Mouse (Mus musculus): ENCODE data around the gene Vmn2r83. TPM values are rescaled to one million over a fixed set of nuclear protein-coding genes. Genes with fewer than 3 reads are reported as not detected.

The Vmn2r83 gene
- polyA plus RNA-seq, 1 experiment: not detected

DNA sequence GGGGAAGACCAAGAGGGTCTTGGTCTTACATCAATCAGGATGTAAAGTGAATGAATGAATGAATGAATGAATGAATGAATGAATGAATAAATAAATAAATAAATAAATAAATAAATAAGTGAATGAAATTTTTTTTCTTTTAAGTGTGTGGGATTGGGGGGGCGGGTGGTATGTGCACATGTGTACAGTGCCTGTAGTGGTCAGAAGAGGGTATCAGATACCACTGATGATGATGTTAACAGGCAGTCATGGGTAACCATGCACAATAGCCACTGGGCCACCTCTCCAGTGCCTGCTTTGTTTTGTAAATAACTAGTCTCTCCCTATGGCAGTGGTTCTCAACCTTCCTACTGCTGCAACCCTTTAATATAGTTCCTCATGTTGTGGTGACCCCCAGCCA, 55.9 kb downstream of the Vmn2r83 start:
- Histone ChIP-seq H3K9me3 (replicated peaks; ENCODE audit: control insufficient read depth, insufficient read depth, low read length, poor library complexity, severe bottlenecking) (no peaks in the 10 kb centered on the region), H3K36me3 (ENCODE audit: control insufficient read depth, insufficient read depth, low read length, poor library complexity, severe bottlenecking) (no peaks in the 10 kb centered on the region), H3K4me1 (ENCODE audit: control insufficient read depth, insufficient read depth, low read length) (no peaks in the 10 kb centered on the region), H3K9ac (ENCODE audit: low read depth, poor library complexity, severe bottlenecking) (no peak overlapping the region), H3K4me3 (ENCODE audit: low read depth, low read length) (no peak overlapping the region), H3K27ac (ENCODE audit: insufficient read depth, low read length) (no peak overlapping the region), H3K27me3 (ENCODE audit: control insufficient read depth, insufficient read depth, low read length, poor library complexity, severe bottlenecking) (no peaks in the 10 kb centered on the region)
- no peak for TF ChIP-seq POLR2A (IDR thresholded peaks at IDR 0.05; ENCODE audit: insufficient read depth, low read length)
- TF ChIP-seq CTCF (IDR thresholded peaks at IDR 0.05; ENCODE audit: low read depth, low read length): no peak
- no peak for TF ChIP-seq EP300 (IDR thresholded peaks at IDR 0.05; ENCODE audit: insufficient read depth, low read depth, low read length)

DNA sequence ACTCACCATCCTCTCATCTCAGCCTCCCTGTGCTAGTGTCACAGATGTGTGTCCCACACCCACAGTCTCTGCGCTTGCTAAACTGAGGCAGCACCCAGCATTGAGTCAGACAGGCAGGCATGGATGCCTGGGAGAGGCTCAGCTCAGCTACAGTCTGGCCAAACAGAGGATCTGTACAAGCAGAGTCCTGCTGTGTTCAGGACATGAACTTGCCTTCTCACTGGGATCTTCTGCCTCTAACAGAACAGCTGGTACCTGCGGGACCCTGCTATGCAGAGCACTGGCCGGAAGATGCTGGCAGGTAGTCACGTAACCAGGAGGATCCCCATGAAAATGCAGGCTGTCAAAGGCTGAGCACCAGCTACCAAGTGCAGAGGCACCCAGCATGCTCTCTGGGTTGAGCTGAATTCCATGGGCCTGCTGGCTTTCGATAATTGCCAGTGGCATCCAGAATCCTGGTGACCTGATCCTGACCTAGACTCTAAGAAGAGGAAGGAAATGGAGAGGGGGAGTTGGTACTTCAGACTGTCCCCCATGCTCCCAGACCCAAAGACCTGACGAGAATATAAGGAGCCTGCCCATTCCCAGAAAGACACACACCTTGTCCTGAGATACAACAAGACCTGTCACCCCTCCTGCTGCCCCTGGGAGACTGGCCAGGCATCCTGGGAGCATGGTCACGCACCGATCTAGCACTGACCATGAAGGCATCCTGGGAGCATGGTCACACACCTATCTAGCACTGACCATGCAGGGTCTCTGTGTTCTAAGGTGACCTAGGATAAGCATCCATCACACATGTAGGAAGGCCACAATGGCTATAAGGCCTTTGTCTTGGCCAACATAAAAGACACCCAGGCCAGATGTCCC, 57.2 kb downstream of the Vmn2r83 start:
- H3K4me1 ChIP-seq (ENCODE audit: control insufficient read depth, insufficient read depth, low read length): no peaks in the 10 kb centered on the region
- no peaks in the 10 kb centered on the region for H3K27me3 ChIP-seq (ENCODE audit: control insufficient read depth, insufficient read depth, low read length, poor library complexity, severe bottlenecking)
- no peak overlapping the region for H3K9ac ChIP-seq (ENCODE audit: low read depth, poor library complexity, severe bottlenecking)
- H3K36me3 ChIP-seq (ENCODE audit: control insufficient read depth, insufficient read depth, low read length, poor library complexity, severe bottlenecking): no peaks in the 10 kb centered on the region
- H3K9me3 ChIP-seq (replicated peaks; ENCODE audit: control insufficient read depth, insufficient read depth, low read length, poor library complexity, severe bottlenecking): no peaks in the 10 kb centered on the region
- no peak overlapping the region for H3K4me3 ChIP-seq (ENCODE audit: low read depth, low read length)
- TF ChIP-seq POLR2A (IDR thresholded peaks at IDR 0.05; ENCODE audit: insufficient read depth, low read length) (no peak), EP300 (IDR thresholded peaks at IDR 0.05; ENCODE audit: insufficient read depth, low read depth, low read length) (no peak), CTCF (IDR thresholded peaks at IDR 0.05; ENCODE audit: low read depth, low read length) (no peak)
- no peak overlapping the region for H3K27ac ChIP-seq (ENCODE audit: insufficient read depth, low read length)

DNA sequence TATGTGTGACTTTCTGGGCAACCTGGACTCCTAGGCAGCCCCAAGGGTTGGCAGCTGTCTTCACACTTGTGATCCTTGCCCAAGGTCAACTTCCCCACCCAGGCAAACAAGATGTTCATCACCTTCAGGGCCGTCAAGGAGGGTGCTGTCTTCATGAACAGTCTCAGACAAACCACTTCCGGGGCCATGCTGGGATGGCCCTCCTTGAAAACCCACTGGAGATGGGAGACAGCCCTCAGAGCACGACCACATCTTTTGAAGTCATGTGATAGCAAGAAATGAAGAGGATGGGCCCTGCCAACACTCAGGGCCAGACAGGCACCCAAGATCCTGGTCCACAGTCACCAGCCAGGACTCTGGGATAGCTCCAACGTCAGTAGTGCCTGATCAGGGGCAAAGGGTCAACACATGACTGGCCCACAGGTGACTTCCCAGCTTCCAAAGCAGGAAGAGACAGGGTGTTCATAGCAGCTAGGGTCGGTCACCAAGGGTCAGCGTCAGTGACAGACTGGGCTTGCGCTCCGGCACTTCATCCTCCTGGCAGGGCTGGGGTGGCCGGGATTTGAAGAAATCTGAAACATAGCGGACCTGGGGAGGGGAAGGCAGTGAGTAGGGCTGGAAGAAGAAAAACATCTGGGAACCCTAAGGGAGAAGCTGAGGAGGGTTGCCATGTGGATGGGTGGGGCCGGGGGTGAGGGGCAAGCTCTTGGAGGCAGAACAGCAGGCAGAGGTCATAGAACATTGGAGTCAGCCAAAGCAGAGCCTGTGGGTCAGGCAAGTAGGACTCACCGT, 58.3 kb downstream of the Vmn2r83 start:
- no peaks in the 10 kb centered on the region for H3K27me3 ChIP-seq (ENCODE audit: control insufficient read depth, insufficient read depth, low read length, poor library complexity, severe bottlenecking)
- no peak overlapping the region for H3K4me3 ChIP-seq (ENCODE audit: low read depth, low read length)
- no peaks in the 10 kb centered on the region for H3K4me1 ChIP-seq (ENCODE audit: control insufficient read depth, insufficient read depth, low read length)
- H3K9ac ChIP-seq (ENCODE audit: low read depth, poor library complexity, severe bottlenecking): no peak overlapping the region
- H3K9me3 ChIP-seq (replicated peaks; ENCODE audit: control insufficient read depth, insufficient read depth, low read length, poor library complexity, severe bottlenecking): no peaks in the 10 kb centered on the region
- no peak overlapping the region for H3K27ac ChIP-seq (ENCODE audit: insufficient read depth, low read length)
- no peak for TF ChIP-seq EP300 (IDR thresholded peaks at IDR 0.05; ENCODE audit: insufficient read depth, low read depth, low read length)
- no peak for TF ChIP-seq CTCF (IDR thresholded peaks at IDR 0.05; ENCODE audit: low read depth, low read length)
- no peak for TF ChIP-seq POLR2A (IDR thresholded peaks at IDR 0.05; ENCODE audit: insufficient read depth, low read length)
- H3K36me3 ChIP-seq (ENCODE audit: control insufficient read depth, insufficient read depth, low read length, poor library complexity, severe bottlenecking): no peaks in the 10 kb centered on the region

DNA sequence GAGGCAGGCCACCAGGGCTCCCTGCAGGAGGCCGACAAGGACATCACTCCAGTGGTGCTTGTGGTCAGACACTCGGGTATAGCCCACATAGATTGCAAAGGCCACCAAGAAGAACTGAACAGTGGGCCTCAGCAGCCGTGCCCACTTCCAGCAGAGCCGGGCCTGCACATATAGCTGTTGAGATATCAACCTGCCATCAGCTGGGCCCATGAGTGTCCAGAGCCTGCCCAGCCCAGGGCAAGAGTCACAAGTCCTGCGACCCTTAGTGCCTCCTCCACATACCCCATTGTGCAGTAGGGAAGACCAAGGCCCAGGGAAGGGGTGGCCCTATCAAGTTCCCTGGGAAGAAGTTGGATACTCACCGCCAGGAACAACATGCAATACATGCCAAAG, 58.9 kb downstream of the Vmn2r83 start:
- Histone ChIP-seq H3K4me3 (ENCODE audit: low read depth, low read length) (no peak overlapping the region), H3K4me1 (ENCODE audit: control insufficient read depth, insufficient read depth, low read length) (no peaks in the 10 kb centered on the region), H3K27ac (ENCODE audit: insufficient read depth, low read length) (no peak overlapping the region), H3K9me3 (replicated peaks; ENCODE audit: control insufficient read depth, insufficient read depth, low read length, poor library complexity, severe bottlenecking) (no peaks in the 10 kb centered on the region), H3K9ac (ENCODE audit: low read depth, poor library complexity, severe bottlenecking) (no peak overlapping the region), H3K36me3 (ENCODE audit: control insufficient read depth, insufficient read depth, low read length, poor library complexity, severe bottlenecking) (no peaks in the 10 kb centered on the region), H3K27me3 (ENCODE audit: control insufficient read depth, insufficient read depth, low read length, poor library complexity, severe bottlenecking) (no peaks in the 10 kb centered on the region)
- no peak for TF ChIP-seq EP300 (IDR thresholded peaks at IDR 0.05; ENCODE audit: insufficient read depth, low read depth, low read length)
- no peak for TF ChIP-seq POLR2A (IDR thresholded peaks at IDR 0.05; ENCODE audit: insufficient read depth, low read length)
- no peak for TF ChIP-seq CTCF (IDR thresholded peaks at IDR 0.05; ENCODE audit: low read depth, low read length)

DNA sequence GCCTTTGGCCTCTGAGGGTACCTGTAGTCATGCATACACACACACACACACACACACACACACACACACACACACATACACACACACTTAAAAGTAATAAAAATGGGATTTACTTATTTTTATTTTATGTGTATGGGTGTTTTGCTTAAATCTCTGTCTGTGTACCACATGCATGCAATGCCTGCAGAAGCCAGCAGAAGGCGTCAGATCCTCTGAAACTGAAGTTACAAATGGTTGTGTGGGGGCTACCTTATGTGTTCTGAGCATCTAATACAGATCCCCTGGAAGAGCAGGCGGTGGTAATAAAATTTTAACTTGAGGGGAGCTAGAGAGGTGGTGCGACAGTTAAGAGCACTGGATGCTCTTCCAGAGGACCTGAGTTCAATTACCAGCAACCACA, 59.5 kb downstream of the Vmn2r83 start:
- Histone ChIP-seq H3K9ac (ENCODE audit: low read depth, poor library complexity, severe bottlenecking) (no peak overlapping the region), H3K27ac (ENCODE audit: insufficient read depth, low read length) (no peak overlapping the region), H3K9me3 (replicated peaks; ENCODE audit: control insufficient read depth, insufficient read depth, low read length, poor library complexity, severe bottlenecking) (no peaks in the 10 kb centered on the region), H3K4me1 (ENCODE audit: control insufficient read depth, insufficient read depth, low read length) (no peaks in the 10 kb centered on the region), H3K27me3 (ENCODE audit: control insufficient read depth, insufficient read depth, low read length, poor library complexity, severe bottlenecking) (no peaks in the 10 kb centered on the region), H3K36me3 (ENCODE audit: control insufficient read depth, insufficient read depth, low read length, poor library complexity, severe bottlenecking) (no peaks in the 10 kb centered on the region), H3K4me3 (ENCODE audit: low read depth, low read length) (no peak overlapping the region)
- TF ChIP-seq EP300 (IDR thresholded peaks at IDR 0.05; ENCODE audit: insufficient read depth, low read depth, low read length) (no peak), POLR2A (IDR thresholded peaks at IDR 0.05; ENCODE audit: insufficient read depth, low read length) (no peak), CTCF (IDR thresholded peaks at IDR 0.05; ENCODE audit: low read depth, low read length) (no peak)

DNA sequence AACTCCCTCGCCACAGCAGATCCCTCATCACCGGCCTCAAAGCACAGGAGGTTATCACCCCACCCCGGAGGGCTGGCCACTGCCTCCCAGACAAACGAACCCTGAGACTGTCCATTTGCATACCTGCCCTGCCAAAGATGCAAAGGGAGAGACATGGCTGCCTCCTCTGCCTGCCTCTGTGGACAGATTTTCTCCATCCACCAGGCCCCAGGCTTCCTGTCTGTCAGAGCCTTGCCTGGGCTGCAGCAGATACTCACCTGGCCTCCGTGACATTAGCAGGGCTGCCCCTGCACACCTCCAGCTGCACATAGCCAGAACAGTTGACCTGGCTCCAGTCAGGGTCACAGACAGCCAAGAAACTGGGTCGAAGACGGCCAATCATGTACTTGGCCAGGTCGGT, 61.7 kb downstream of the Vmn2r83 start:
- no peaks in the 10 kb centered on the region for H3K4me1 ChIP-seq (ENCODE audit: control insufficient read depth, insufficient read depth, low read length)
- H3K36me3 ChIP-seq (ENCODE audit: control insufficient read depth, insufficient read depth, low read length, poor library complexity, severe bottlenecking): no peaks in the 10 kb centered on the region
- H3K9ac ChIP-seq (ENCODE audit: low read depth, poor library complexity, severe bottlenecking): no peak overlapping the region
- TF ChIP-seq POLR2A (IDR thresholded peaks at IDR 0.05; ENCODE audit: insufficient read depth, low read length) (no peak), CTCF (IDR thresholded peaks at IDR 0.05; ENCODE audit: low read depth, low read length) (no peak), EP300 (IDR thresholded peaks at IDR 0.05; ENCODE audit: insufficient read depth, low read depth, low read length) (no peak)
- H3K27ac ChIP-seq (ENCODE audit: insufficient read depth, low read length): no peak overlapping the region
- no peaks in the 10 kb centered on the region for H3K27me3 ChIP-seq (ENCODE audit: control insufficient read depth, insufficient read depth, low read length, poor library complexity, severe bottlenecking)
- H3K4me3 ChIP-seq (ENCODE audit: low read depth, low read length): no peak overlapping the region
- H3K9me3 ChIP-seq (replicated peaks; ENCODE audit: control insufficient read depth, insufficient read depth, low read length, poor library complexity, severe bottlenecking): no peaks in the 10 kb centered on the region

Measured in ES-Bruce4 (cell line).